Mouse (Mus musculus) embryonic facial prominence, embryonic 14.5 days (tissue): ENCODE data around the gene Ccl17. TPM values are rescaled to one million over a fixed set of nuclear protein-coding genes. Genes with fewer than 3 reads are reported as not detected.
A peak's percentile ranks its signal among the peaks of the same experiment; 100 is the strongest.

Source experiments
- ATAC-seq: fragments of 200-750 bp; cut with Nextera tagmentation; 2 replicates; pipeline ENCODE4 v1.8.0; 2017; ENCODE audit warnings: low read depth, moderate number of reproducible peaks, moderate TSS enrichment
- DNase-seq: peaks from one replicate; pipeline ENCODE4 v3.0.0-alpha.2; 2015; ENCODE audit warnings: low spot score
- H3K27ac ChIP-seq: fragments of 300-500 bp; sonication (generic); replicated peaks from 2 replicates; pipeline ENCODE4 v1.5.1; 2014; ENCODE audit warnings: low read depth, mild to moderate bottlenecking, low read length, moderate library complexity
- H3K27me3 ChIP-seq: fragments of 300-500 bp; sonication (generic); replicated peaks from 2 replicates; pipeline ENCODE4 v1.6.1; 2014; ENCODE audit warnings: low read length; ENCODE audit not compliant: control insufficient read depth, insufficient read depth
- H3K36me3 ChIP-seq: fragments of 300-500 bp; sonication (generic); 2 replicates; pipeline ENCODE4 v1.6.1; 2014; ENCODE audit warnings: low read length, mixed read lengths; ENCODE audit not compliant: control insufficient read depth, insufficient read depth
- H3K4me1 ChIP-seq: fragments of 300-500 bp; sonication (generic); 2 replicates; pipeline ENCODE4 v1.6.1; 2014; ENCODE audit warnings: antibody characterized with exemption, low read length; ENCODE audit not compliant: control insufficient read depth, insufficient read depth
- H3K4me2 ChIP-seq: fragments of 300-500 bp; sonication (generic); 2 replicates; pipeline ENCODE4 v1.6.1; 2014; ENCODE audit warnings: low read depth, mild to moderate bottlenecking, low read length, moderate library complexity, mixed read lengths
- H3K4me3 ChIP-seq: fragments of 300-500 bp; sonication (generic); 2 replicates; pipeline ENCODE4 v1.5.1; 2014; ENCODE audit warnings: low read depth, mild to moderate bottlenecking, low read length
- H3K9ac ChIP-seq: fragments of 300-500 bp; sonication (generic); 2 replicates; pipeline ENCODE4 v1.6.1; 2014; ENCODE audit warnings: low read depth, mild to moderate bottlenecking, low read length, moderate library complexity, mixed read lengths
- H3K9me3 ChIP-seq: fragments of 300-500 bp; sonication (generic); 2 replicates; pipeline ENCODE4 v1.6.1; 2016; ENCODE audit warnings: low read length; ENCODE audit not compliant: control insufficient read depth
- WGBS: fragments of 180-500 bp; shearing (Covaris S2); extraction: QIAGEN DNeasy Blood & Tissue Kit; methylation state at CpG from one replicate; pipeline ENCODE4 v1.1.7; 2014; 5-methylcytosine and 5-hydroxymethylcytosine counted together
- polyA plus RNA-seq: library from polyadenylated mRNA; unstranded; fragments of >200 nt; fragmentation: Nextera tagmentation; extraction: Ambion mirVana; gene quantifications from 2 replicates; pipeline ENCODE4 v1.2.1, GENCODE M21; 2014

Ccl17 gene
- polyA plus RNA-seq, 1 experiment from 2014 or later = 0.63 TPM

DNA sequence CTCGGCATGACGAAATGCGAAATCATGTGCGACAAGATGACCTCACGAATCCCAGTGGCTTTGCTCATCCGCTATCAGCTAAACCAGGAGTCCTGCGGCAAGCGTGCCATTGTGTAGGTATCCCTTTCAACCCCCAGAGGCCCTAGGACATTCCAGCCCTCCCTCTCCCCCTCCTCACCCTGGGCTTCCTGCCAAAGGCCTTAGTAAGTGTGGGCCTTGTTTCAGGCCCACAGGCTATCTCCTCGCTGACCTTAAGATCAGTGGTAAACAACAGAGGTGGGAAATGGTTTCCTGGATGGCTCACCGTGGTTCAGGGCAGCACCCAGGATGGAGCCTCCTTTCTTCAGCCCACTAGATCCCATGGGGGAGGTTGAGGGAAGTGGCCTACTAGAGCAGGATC is 32.2 kb upstream of the Ccl17 start:
- H3K4me2 ChIP-seq = no peak overlapping the region

DNA sequence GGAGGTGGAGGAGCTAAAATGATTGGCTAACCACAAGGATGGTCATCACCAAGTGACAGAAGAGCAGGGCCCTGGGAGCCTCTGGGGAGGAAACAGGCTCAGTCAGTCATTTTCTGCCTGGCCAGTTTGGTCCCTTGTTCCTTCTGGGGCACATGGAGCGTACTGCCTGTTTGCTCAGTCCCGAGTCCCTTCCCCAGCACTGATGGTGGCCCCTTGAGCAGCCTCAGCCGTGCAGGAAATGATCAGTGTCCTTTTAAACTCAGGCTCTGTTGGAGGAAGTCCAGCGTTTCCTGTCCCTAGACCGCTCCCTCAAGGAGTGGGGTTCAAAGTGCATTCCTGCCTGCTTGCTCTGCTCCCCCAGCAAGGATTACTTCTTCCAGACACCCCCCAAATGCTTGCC is 31.8 kb upstream of the Ccl17 start:
- H3K36me3 ChIP-seq = no peaks in the 10 kb centered on the region
- 0 out of 2 replicates have a peak, but pooled peaks have one; percentile 16 for ATAC-seq
- no peaks in the 10 kb centered on the region for H3K9me3 ChIP-seq
- peak; percentile 53 for DNase-seq
- H3K27me3 ChIP-seq = no peaks in the 10 kb centered on the region
- H3K9ac ChIP-seq = 0 out of 2 replicates have a peak overlapping the region, but pooled peaks have one; percentile 14
- H3K4me2 ChIP-seq = no peak overlapping the region
- peaks cover 24% of the 10 kb centered on the region for H3K4me1 ChIP-seq
- H3K27ac ChIP-seq = peak overlapping the region; percentile 52; the same call in 1 of the 2 replicates
- no peak overlapping the region for H3K4me3 ChIP-seq
- 29% methylated on average over 5 of the region's 5 CpGs for WGBS

More for the DNA sequence above, 32.2 kb upstream of the Ccl17 start:
- no peak overlapping the region for H3K4me3 ChIP-seq
- H3K36me3 ChIP-seq = no peaks in the 10 kb centered on the region
- no peak overlapping the region for H3K27ac ChIP-seq
- 0 out of 2 replicates have a peak overlapping the region, but pooled peaks have one; percentile 14 for H3K9ac ChIP-seq
- no peaks in the 10 kb centered on the region for H3K9me3 ChIP-seq
- peaks cover 24% of the 10 kb centered on the region for H3K4me1 ChIP-seq
- H3K27me3 ChIP-seq = peaks cover 2% of the 10 kb centered on the region
- DNase-seq = peak; percentile 39
- ATAC-seq = no peak
- 61% methylated on average over 9 of the region's 10 CpGs for WGBS

DNA sequence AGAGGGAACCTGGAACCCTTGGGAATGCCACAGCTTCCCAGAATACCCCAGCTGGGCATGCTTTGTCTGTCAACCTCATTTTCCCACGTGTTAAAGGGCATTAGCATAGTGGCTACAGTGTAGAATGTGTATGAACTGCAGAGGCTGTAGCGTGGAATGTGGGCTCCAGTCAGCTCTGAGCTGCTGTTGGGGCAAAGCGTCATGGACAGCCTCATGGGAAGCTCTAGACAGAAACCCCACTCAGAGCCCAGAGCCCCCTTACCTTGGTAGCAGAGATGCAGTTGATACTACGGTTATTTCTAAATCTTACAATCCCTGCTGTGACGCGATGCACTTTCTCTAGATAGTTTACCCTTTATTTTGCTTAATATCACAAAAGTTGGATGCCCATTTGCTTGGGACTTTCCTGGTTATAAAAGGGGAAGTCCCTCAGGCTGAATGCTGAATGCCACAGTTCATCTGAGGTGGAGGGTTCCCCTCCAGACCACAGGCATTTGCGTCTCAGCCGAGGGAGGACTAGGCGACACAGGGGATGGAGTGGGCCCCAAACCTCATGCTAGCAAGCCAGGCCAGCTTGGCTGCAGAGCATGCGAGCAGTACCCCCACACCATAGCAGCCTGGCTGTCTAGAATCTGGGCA is 31.2 kb upstream of the Ccl17 start:
- WGBS = 62% methylated on average over 10 of the region's 10 CpGs
- no peak overlapping the region for H3K4me2 ChIP-seq
- peak overlapping the region; percentile 52; the same call in 1 of the 2 replicates for H3K27ac ChIP-seq
- H3K27me3 ChIP-seq = no peaks in the 10 kb centered on the region
- no peaks in the 10 kb centered on the region for H3K36me3 ChIP-seq
- H3K4me1 ChIP-seq = peaks cover 21% of the 10 kb centered on the region
- H3K4me3 ChIP-seq = no peak overlapping the region
- H3K9ac ChIP-seq = no peak overlapping the region
- no peak for DNase-seq
- no peak for ATAC-seq
- H3K9me3 ChIP-seq = no peaks in the 10 kb centered on the region

DNA sequence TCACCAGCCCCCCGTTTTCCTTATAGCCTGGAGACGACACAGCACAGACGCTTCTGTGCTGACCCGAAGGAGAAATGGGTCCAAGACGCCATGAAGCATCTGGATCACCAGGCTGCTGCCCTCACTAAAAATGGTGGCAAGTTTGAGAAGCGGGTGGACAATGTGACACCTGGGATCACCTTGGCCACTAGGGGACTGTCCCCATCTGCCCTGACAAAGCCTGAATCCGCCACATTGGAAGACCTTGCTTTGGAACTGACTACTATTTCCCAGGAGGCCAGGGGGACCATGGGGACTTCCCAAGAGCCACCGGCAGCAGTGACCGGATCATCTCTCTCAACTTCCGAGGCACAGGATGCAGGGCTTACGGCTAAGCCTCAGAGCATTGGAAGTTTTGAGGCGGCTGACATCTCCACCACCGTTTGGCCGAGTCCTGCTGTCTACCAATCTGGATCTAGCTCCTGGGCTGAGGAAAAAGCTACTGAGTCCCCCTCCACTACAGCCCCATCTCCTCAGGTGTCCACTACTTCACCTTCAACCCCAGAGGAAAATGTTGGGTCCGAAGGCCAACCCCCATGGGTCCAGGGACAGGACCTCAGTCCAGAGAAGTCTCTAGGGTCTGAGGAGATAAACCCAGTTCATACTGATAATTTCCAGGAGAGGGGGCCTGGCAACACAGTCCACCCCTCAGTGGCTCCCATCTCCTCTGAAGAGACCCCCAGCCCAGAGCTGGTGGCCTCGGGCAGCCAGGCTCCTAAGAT is 30.5 kb upstream of the Ccl17 start:
- 90% methylated on average over 16 of the region's 16 CpGs for WGBS
- H3K36me3 ChIP-seq = no peaks in the 10 kb centered on the region
- H3K4me3 ChIP-seq = no peak overlapping the region
- DNase-seq (no peak), ATAC-seq (no peak)
- peaks cover 22% of the 10 kb centered on the region for H3K4me1 ChIP-seq
- no peak overlapping the region for H3K9ac ChIP-seq
- H3K4me2 ChIP-seq = no peak overlapping the region
- H3K9me3 ChIP-seq = no peaks in the 10 kb centered on the region
- H3K27me3 ChIP-seq = no peaks in the 10 kb centered on the region
- no peak overlapping the region for H3K27ac ChIP-seq

DNA sequence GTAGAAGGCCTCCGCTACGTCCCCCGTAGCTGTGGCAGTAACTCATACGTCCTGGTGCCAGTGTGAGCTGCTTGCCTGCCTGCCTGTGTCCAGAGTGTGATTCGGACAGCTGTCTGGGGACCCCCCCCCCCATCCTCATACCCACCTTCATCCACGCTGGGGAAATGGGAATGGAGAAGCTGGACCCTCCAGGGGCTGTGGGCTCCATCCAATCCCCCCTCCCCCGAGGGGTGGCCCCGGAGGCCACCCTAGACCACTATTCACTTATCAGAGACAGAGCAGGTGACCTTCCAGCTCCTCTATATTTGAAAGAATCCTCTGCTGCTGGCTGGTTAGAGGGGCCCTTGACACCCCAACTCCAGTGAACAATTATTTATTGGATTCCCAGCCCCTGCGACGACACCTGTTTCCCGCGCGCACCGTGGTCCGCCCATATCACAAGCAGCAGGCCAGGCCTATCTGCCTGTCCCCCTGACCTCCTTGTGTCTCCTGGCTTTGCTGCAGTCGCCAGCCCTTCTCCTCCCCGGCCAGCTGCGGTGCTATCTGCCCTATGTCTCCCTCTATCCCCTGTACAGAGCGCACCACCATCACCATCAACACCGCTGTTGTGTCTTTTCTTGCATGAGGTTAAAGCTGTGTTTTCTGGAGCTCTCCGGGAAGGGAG is 29.6 kb upstream of the Ccl17 start:
- DNase-seq (no peak), ATAC-seq (no peak)
- H3K9ac ChIP-seq = no peak overlapping the region
- 78% methylated on average over 20 of the region's 21 CpGs for WGBS
- H3K27ac ChIP-seq = no peak overlapping the region
- no peak overlapping the region for H3K4me3 ChIP-seq
- no peaks in the 10 kb centered on the region for H3K27me3 ChIP-seq
- H3K9me3 ChIP-seq = no peaks in the 10 kb centered on the region
- peaks cover 25% of the 10 kb centered on the region for H3K4me1 ChIP-seq
- H3K4me2 ChIP-seq = no peak overlapping the region
- no peaks in the 10 kb centered on the region for H3K36me3 ChIP-seq

DNA sequence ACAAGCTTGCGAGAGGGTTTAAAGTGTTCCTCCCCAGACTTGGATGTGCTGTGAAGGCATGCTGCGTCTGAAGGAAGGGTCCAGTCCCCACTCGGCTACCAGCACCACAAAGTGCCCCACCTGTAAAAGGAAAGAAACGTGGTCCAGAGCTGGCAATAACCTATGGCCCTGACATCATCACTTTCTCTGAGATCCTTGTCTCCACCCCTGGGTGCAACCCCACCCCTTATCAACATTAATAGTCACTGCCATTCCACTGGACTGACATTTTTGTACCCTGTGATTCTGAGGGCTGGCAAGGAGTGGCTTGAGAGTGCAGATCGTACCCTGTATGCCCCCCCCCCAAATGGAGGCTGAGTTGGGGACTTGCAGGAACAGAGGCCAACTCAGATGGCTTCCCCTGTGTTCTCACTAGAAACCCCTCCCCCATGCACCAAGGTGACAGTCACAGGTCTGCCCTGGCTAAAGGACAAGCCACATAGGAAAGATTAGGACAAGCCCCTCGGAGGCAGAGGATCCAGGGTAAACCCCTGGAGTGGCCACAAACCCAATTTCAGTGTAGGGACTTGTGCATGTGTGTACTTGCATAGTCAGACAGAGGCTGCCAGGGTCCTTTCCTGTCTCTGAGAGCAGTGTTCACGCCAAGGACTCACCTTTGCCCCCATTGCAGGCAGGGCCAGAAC is 29.0 kb upstream of the Ccl17 start:
- H3K4me2 ChIP-seq = peak overlapping the region; percentile 25; the same call in 1 of the 2 replicates
- H3K36me3 ChIP-seq = no peaks in the 10 kb centered on the region
- no peaks in the 10 kb centered on the region for H3K27me3 ChIP-seq
- H3K4me3 ChIP-seq = no peak overlapping the region
- no peak overlapping the region for H3K27ac ChIP-seq
- no peak overlapping the region for H3K9ac ChIP-seq
- H3K4me1 ChIP-seq = peaks cover 25% of the 10 kb centered on the region
- DNase-seq = no peak
- 53% methylated on average over 7 of the region's 7 CpGs for WGBS
- H3K9me3 ChIP-seq = no peaks in the 10 kb centered on the region
- no peak for ATAC-seq

DNA sequence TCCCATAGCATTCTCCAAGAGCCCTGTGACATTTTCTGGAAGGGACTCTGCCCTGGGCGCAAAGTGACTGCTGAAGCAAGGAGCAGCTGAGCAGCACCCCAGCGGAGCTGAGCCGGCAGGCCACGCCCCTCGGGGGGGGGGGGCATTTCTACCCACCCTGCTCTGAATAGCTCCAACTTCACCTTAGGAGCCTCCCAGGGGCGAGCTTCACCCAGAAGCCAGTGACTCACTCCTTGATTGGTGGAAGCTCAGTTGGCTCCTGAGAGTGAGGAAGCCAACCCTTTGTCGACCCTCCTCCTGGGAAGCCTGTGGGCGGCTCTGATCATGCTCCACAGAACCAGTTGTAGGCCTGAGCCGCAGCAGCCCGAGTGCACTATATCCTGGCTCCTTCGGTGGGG is 28.4 kb upstream of the Ccl17 start:
- Histone ChIP-seq H3K4me1 (peaks cover 25% of the 10 kb centered on the region), H3K27me3 (no peaks in the 10 kb centered on the region), H3K4me3 (no peak overlapping the region), H3K9me3 (no peaks in the 10 kb centered on the region), H3K4me2 (peak overlapping the region; percentile 25), H3K9ac (no peak overlapping the region), H3K36me3 (no peaks in the 10 kb centered on the region), H3K27ac (no peak overlapping the region)
- WGBS = 6% methylated on average over 9 of the region's 11 CpGs
- peak; percentile 74 for DNase-seq
- ATAC-seq = peak; percentile 72

DNA sequence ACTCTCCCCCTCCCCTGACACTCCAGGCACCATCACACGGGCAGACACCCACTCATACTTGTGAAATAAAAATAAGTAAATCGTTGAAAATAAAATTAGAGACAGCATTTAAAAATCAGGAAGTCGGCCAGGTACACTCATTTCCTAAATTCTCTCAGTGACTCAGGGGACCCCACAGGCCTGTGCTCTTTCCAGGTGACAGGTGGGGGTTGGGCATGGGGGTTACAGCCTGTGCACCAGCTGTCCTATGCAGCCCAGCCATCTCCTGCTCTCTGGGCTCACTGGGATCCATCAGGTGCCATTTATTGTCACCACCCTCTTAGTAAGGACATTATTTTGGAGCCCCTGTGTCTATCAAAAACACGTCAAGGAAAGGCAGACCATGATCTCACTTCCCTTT is 26.4 kb upstream of the Ccl17 start:
- H3K4me2 ChIP-seq = no peak overlapping the region
- DNase-seq (no peak), ATAC-seq (no peak)
- no peaks in the 10 kb centered on the region for H3K27me3 ChIP-seq
- peaks cover 14% of the 10 kb centered on the region for H3K4me1 ChIP-seq
- 60% methylated on average over 4 of the region's 4 CpGs for WGBS
- H3K27ac ChIP-seq = no peak overlapping the region
- no peaks in the 10 kb centered on the region for H3K36me3 ChIP-seq
- H3K9ac ChIP-seq = no peak overlapping the region
- no peak overlapping the region for H3K4me3 ChIP-seq
- H3K9me3 ChIP-seq = no peaks in the 10 kb centered on the region
